Mouse (Mus musculus) MEL (cell line): ENCODE measurements around the gene Gls. TPM values are rescaled to one million over a fixed set of nuclear protein-coding genes. Genes with fewer than 3 reads are reported as not detected.
A peak's percentile ranks its signal among the peaks of the same experiment; 100 is the strongest.

Experiments
- DNase-seq: peaks from one replicate; pipeline ENCODE4 v3.0.0; 2011; ENCODE audit warnings: low read depth, low spot score
- H3K27ac ChIP-seq: 2 replicates; pipeline ENCODE4 v1.5.1; 2012; ENCODE audit warnings: low read depth, mild to moderate bottlenecking, control low read depth, low read length, moderate library complexity; ENCODE audit not compliant: control insufficient read depth
- H3K27me3 ChIP-seq, 2 experiments: fragments of 150-350 bp in 1 of 2; sonication (generic) in 1 of 2; 2 replicates each; pipeline ENCODE4 v1.6.1; 2012; ENCODE audit warnings: low read length in 2 of 2, mild to moderate bottlenecking in 2 of 2, improper control_type of control experiment in 1 of 2, moderate library complexity in 1 of 2; ENCODE audit not compliant: insufficient read depth in 2 of 2, control insufficient read depth in 1 of 2
- H3K36me3 ChIP-seq, 2 experiments: 2 replicates each; pipeline ENCODE4 v1.6.1; 2012 to 2014; ENCODE audit warnings: low read length in 2 of 2, improper control_type of control experiment in 1 of 2, inconsistent platforms in 1 of 2, mild to moderate bottlenecking in 1 of 2; ENCODE audit not compliant: insufficient read depth in 2 of 2, control insufficient read depth in 1 of 2
- H3K4me1 ChIP-seq, 2 experiments: fragments of 150-350 bp in 1 of 2; sonication (generic) in 1 of 2; 2 replicates each; pipeline ENCODE4 v1.6.1; 2012; ENCODE audit warnings: low read length in 2 of 2, improper control_type of control experiment in 1 of 2, mild to moderate bottlenecking in 1 of 2; ENCODE audit not compliant: insufficient read depth in 2 of 2, control insufficient read depth in 1 of 2
- H3K4me3 ChIP-seq, 2 experiments: fragments of 150-350 bp in 1 of 2; sonication (generic) in 1 of 2; 2 replicates each; pipeline ENCODE4 v1.5.1; 2012; ENCODE audit warnings: low read depth in 2 of 2, low read length in 2 of 2, mild to moderate bottlenecking in 2 of 2, moderate library complexity in 2 of 2, control low read depth in 1 of 2, improper control_type of control experiment in 1 of 2; ENCODE audit not compliant: control insufficient read depth in 1 of 2, insufficient read depth in 1 of 2
- H3K79me2 ChIP-seq: 2 replicates; pipeline ENCODE4 v1.6.1; 2012; ENCODE audit warnings: mild to moderate bottlenecking, low read length, moderate library complexity; ENCODE audit not compliant: control insufficient read depth, poor library complexity, insufficient read depth
- H3K9ac ChIP-seq: 2 replicates; pipeline ENCODE4 v1.6.1; 2012; ENCODE audit warnings: low read depth, mild to moderate bottlenecking, control low read depth, low read length, moderate library complexity; ENCODE audit not compliant: control insufficient read depth, poor library complexity, severe bottlenecking
- H3K9me3 ChIP-seq: fragments of 150-350 bp; sonication (generic); replicated peaks from 2 replicates; pipeline ENCODE4 v1.6.1; 2012; ENCODE audit warnings: mild to moderate bottlenecking, low read length, improper control_type of control experiment, moderate library complexity; ENCODE audit not compliant: insufficient read depth
- CHD1 ChIP-seq: IDR thresholded peaks from 2 replicates; pipeline ENCODE4 v1.6.1; 2012; ENCODE audit warnings: low read depth, mild to moderate bottlenecking, inconsistent platforms, low read length, improper control_type of control experiment
- E2F4 ChIP-seq: IDR thresholded peaks from 2 replicates; pipeline ENCODE4 v1.6.1; 2011; ENCODE audit warnings: low read depth, low read length, improper control_type of control experiment, borderline replicate concordance
- ELF1 ChIP-seq: IDR thresholded peaks from 2 replicates; pipeline ENCODE4 v1.6.1; 2014; ENCODE audit warnings: low read depth, mild to moderate bottlenecking, inconsistent platforms, low read length, improper control_type of control experiment, moderate library complexity
- EP300 ChIP-seq, 2 experiments: IDR thresholded peaks; 2 replicates each; pipeline ENCODE4 v1.6.1; 2011; ENCODE audit warnings: improper control_type of control experiment in 2 of 2, low read length in 2 of 2, low read depth in 1 of 2, mild to moderate bottlenecking in 1 of 2
- ETS1 ChIP-seq: IDR thresholded peaks from 2 replicates; pipeline ENCODE4 v1.6.1; 2012; ENCODE audit warnings: low read depth, mild to moderate bottlenecking, inconsistent platforms, low read length, improper control_type of control experiment, moderate library complexity
- GABPA ChIP-seq: IDR thresholded peaks from 2 replicates; pipeline ENCODE4 v1.6.1; 2012; ENCODE audit warnings: low read depth, mild to moderate bottlenecking, inconsistent platforms, low read length, improper control_type of control experiment, moderate library complexity
- GATA1 ChIP-seq: IDR thresholded peaks from 2 replicates; pipeline ENCODE4 v1.6.1; 2011; ENCODE audit warnings: low read depth, low read length, improper control_type of control experiment
- KAT2A ChIP-seq: conservative IDR thresholded peaks from 2 replicates; pipeline ENCODE4 v1.6.1; 2012; ENCODE audit warnings: low read depth, low read length, improper control_type of control experiment, inconsistent platforms
- MXI1 ChIP-seq: IDR thresholded peaks from 2 replicates; pipeline ENCODE4 v1.6.1; 2011; ENCODE audit warnings: mild to moderate bottlenecking, low read depth, low read length, improper control_type of control experiment
- MYB ChIP-seq: IDR thresholded peaks from 2 replicates; pipeline ENCODE4 v1.6.1; 2011; ENCODE audit warnings: mild to moderate bottlenecking, low read depth, low read length, improper control_type of control experiment
- NELFE ChIP-seq: IDR thresholded peaks from 2 replicates; pipeline ENCODE4 v1.6.1; 2011; ENCODE audit warnings: low read depth, low read length, improper control_type of control experiment
- POLR2AphosphoS5 ChIP-seq: IDR thresholded peaks from 2 replicates; pipeline ENCODE4 v1.6.1; 2012; ENCODE audit warnings: low read depth, borderline replicate concordance, mild to moderate bottlenecking, inconsistent platforms, low read length, moderate library complexity, mixed read lengths
- RAD21 ChIP-seq: IDR thresholded peaks from 2 replicates; pipeline ENCODE4 v1.6.1; 2011; ENCODE audit warnings: mild to moderate bottlenecking, low read depth, low read length, improper control_type of control experiment
- RCOR1 ChIP-seq: IDR thresholded peaks from 2 replicates; pipeline ENCODE4 v1.6.1; 2012; ENCODE audit warnings: low read depth, mild to moderate bottlenecking, inconsistent platforms, low read length, improper control_type of control experiment
- SMC3 ChIP-seq: IDR thresholded peaks from 2 replicates; pipeline ENCODE4 v1.6.1; 2011; ENCODE audit warnings: low read depth, low read length, improper control_type of control experiment
- TBP ChIP-seq: IDR thresholded peaks from 2 replicates; pipeline ENCODE4 v1.8.0; 2011; ENCODE audit warnings: low read depth, low read length, improper control_type of control experiment
- TCF12 ChIP-seq: IDR thresholded peaks from 2 replicates; pipeline ENCODE4 v1.6.1; 2014; ENCODE audit warnings: low read depth, mild to moderate bottlenecking, inconsistent platforms, low read length, improper control_type of control experiment, moderate library complexity
- USF1 ChIP-seq: IDR thresholded peaks from 2 replicates; pipeline ENCODE4 v1.6.1; 2014; ENCODE audit warnings: low read depth, mild to moderate bottlenecking, inconsistent platforms, low read length, improper control_type of control experiment, moderate library complexity
- USF2 ChIP-seq, 2 experiments: IDR thresholded peaks; 2 replicates each; pipeline ENCODE4 v1.6.1; 2011 to 2012; ENCODE audit warnings: improper control_type of control experiment in 2 of 2, low read length in 2 of 2, borderline replicate concordance in 1 of 2, inconsistent platforms in 1 of 2, low read depth in 1 of 2, mild to moderate bottlenecking in 1 of 2; ENCODE audit not compliant: insufficient read depth in 1 of 2
- ZC3H11A ChIP-seq: IDR thresholded peaks from 2 replicates; pipeline ENCODE4 v1.6.1; 2012; ENCODE audit warnings: low read depth, mild to moderate bottlenecking, inconsistent platforms, low read length, improper control_type of control experiment
- polyA plus RNA-seq, 2 experiments: library from polyadenylated mRNA; stranded (reverse) in 1 of 2; unstranded in 1 of 2; fragments of >175 nt in 1 of 2; fragments of >200 nt in 1 of 2; gene quantifications; 2 replicates each; pipeline versions ENCODE4 v1.2.1 to v1.2.4; 2012; ENCODE audit warnings: low replicate concordance in 2 of 2, low read depth in 1 of 2; ENCODE audit not compliant: insufficient read length in 2 of 2, insufficient read depth in 1 of 2, missing spikeins in 1 of 2
- total RNA-seq: library from RNA; depleted of rRNA; stranded (reverse); fragments of 300-350 nt; gene quantifications from 2 replicates; pipeline ENCODE4 v1.2.3, GENCODE M21; 2012

Gls gene
- total and polyA plus RNA-seq, 3 experiments, result 57.2 to 121 (median 91.9) TPM

DNA sequence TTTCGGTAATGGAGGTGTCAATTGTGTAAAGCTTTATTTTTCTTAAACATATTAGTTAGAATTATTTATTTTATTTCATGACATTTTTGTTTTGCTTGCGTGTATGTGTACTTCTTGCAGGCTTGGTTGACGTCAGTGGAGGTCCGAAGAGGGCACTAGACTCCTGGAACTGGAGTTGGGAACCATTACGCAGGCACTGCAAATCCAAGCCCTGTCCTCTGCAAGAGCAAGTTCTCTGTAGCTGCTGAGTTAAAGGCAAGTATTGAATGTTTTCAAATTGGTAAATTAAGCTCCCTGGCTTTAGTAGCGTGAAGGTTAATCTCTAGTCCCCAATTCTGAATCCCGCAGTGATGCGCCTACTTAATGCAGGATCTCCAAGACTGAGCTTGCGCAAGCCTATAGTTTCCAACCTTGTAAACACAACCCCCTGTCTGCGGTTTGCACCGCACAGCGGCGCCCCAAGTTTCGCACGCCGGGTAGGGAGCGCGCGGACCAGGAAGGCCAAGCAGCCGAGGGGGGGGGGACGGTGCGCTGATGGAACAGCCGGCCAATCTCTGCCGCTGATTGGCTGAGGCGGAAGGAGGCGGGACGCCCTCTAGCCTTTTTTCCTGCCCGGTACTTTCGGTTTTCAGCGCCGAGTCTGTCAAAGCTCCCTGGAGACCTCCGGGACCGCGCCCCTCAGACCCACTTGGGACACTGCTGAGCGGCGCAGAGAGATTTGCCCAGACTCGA lies 114.0 kb downstream of the Gls start, which contains the start of gene Stat1 (continued):
- TF ChIP-seq E2F4 (no peak; the same call in 1 of the 2 replicates), EP300 (IDR thresholded peaks at IDR 0.05; ENCODE audit: low read depth in 1 of 2, low read length in 2 of 2) (peak in 1 of 2 experiments; percentile 44; a peak in 1 of 4 replicates), USF1 (peak; percentile 67)

GRCm38 (mm10) chr1:52117777-52118176 lies 115.3 kb downstream of the Gls start:
- Histone ChIP-seq H3K9ac (no peak overlapping the region), H3K36me3 (peaks cover 0 to 5% of the 10 kb centered on the region in 2 experiments; a peak in 2 of 4 replicates), H3K4me1 (peaks cover 0 to 15% of the 10 kb centered on the region in 2 experiments; a peak in 3 of 4 replicates), H3K9me3 (no peaks in the 10 kb centered on the region), H3K79me2 (peaks cover 5% of the 10 kb centered on the region; the same call in 1 of the 2 replicates), H3K27ac (no peak overlapping the region), H3K27me3 (no peaks in the 10 kb centered on the region), H3K4me3 (no peak overlapping the region)
- TF ChIP-seq ELF1 (no peak), EP300 (IDR thresholded peaks at IDR 0.05; ENCODE audit: low read depth in 1 of 2, low read length in 2 of 2) (no peak), GATA1 (no peak), MXI1 (no peak), MYB (no peak), ZC3H11A (no peak), USF1 (no peak), NELFE (no peak), RAD21 (no peak), GABPA (no peak), POLR2AphosphoS5 (no peak), ETS1 (no peak), USF2 (IDR thresholded peaks at IDR 0.05; ENCODE audit: borderline replicate concordance in 1 of 2, insufficient read depth in 1 of 2, low read depth in 1 of 2, low read length in 2 of 2) (no peak), RCOR1 (no peak), SMC3 (no peak), TCF12 (no peak), TBP (no peak), CHD1 (no peak), KAT2A (no peak)
- no peak for DNase-seq
